Mouse (Mus musculus) right cerebral cortex, postnatal 14 days (tissue): ENCODE data around the gene Synj2.
A peak's percentile ranks its signal among the peaks of the same experiment; 100 is the strongest.

ENCODE experiments used
- DNase-seq: peaks from one replicate; pipeline ENCODE4 v3.0.0; 2022

The Synj2 gene

GRCm38 (mm10) chr17:6066021-6066420 lies 124.9 kb downstream of the Synj2 start:
- no peak for DNase-seq

- no peak for DNase-seq
Measured at GRCm38 (mm10) chr17:6067613-6068012, 126.5 kb downstream of the Synj2 start.

GRCm38 (mm10) chr17:6069866-6070265 lies 128.8 kb downstream of the Synj2 start:
- DNase-seq = no peak

GRCm38 (mm10) chr17:6073405-6073804 lies 132.3 kb downstream of the Synj2 start:
- DNase-seq = no peak

DNA sequence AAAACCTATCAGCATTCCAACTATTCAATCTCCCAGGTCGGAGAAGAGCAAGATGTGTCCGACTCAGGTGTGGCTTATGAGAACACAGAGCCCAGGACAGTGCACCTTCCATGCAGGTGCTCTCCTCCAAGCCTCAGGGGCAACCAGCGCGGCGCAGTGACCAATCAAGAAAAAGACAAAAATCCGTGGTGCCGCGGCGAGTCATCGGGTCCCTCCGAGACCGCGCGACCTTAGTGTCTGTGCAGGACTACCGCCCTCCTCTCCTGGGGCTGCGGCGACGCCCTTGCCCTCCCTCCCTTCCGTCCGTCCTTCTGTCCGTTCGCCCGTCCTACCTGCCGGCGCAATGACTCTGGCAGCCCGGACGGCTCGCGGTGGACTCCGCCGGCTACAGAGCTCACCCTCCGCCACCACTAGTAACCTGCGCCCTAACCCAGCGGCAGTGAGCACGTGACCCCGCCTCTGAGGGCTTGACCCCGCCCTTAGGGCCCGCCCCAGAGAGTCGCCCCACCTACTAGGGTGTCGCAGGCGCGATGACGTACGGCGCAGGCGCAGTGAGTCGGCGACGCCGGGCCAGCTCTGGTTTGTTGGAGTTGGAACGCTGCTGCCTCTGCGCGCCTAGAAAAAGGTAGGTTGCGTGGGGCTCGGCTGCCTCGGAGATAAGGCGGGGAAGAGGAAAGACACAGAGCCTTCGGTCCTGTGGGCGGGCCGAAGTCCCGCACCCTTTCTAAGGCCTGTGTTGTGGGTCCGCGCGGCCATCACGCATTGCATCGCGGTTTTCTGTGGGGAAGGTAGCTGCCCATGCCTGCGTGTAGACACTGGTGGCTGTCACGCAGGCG lies 138.4 kb downstream of the Synj2 start, which contains the start of the genes Serac1 and Gtf2h5:
TSS of gene Serac1 (minus strand) at position 455 of the 836 bp plus-strand sequence.
TSS of gene Gtf2h5 (plus strand) at position 500 of the 836 bp plus-strand sequence.
- DNase-seq = peak; percentile 99

- DNase-seq = no peak
Measured at GRCm38 (mm10) chr17:6083323-6083890, 142.3 kb downstream of the Synj2 start.

- DNase-seq = no peak
Measured at GRCm38 (mm10) chr17:6091604-6092003, 150.5 kb downstream of the Synj2 start.
